8 mouse cellular contexts compared by ENCODE assay signal in the genomic region with DNA sequence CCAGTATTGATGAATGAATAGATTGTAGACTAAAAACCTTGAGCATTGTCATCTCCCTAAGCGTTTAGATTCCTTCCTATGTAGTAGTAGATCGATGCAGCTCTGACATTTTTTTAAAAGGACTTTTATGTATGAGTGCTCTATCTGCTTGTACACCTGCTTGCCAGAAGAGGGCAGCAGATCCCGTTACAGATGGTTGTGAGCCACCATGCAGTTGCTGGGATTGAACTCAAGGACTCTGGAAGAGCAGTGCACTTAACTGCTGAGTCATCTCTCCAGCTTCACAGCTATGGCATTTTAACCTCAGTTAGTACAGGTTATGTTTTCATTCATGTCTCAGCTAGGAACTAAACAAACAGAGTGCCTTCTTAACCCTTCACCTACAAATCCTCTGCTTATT. TPM values are rescaled to one million over a fixed set of nuclear protein-coding genes. Genes with fewer than 3 reads are reported as not detected.
DNase-seq lines count a peak whose midpoint lies in the region; TF ChIP-seq lines count a peak whose summit lies in the region.
"Had no signal": no experiment of that assay in that cellular context is flagged by ENCODE, and none has a peak within 500 bp of the region (broad histone marks: within the 10 kb centered on the region; RNA-seq: fewer than 3 reads in every experiment).

No protein-coding gene starts in this region.

- no peak overlapping the region for H3K27ac ChIP-seq in layer of hippocampus, adult 2 months
- H3K27ac ChIP-seq: macrophage had no signal

- peak; percentile 77 for TF ChIP-seq CTCF in layer of hippocampus, adult 2 months (conservative IDR thresholded peaks at IDR 0.05)

- H3K4me3 ChIP-seq in layer of hippocampus, adult 2 months, result no peak overlapping the region

- DNase-seq in layer of hippocampus, adult 2 months (ENCODE audit: low spot score in 2 of 2), result peak; percentile 7 to 11
- DNase-seq in layer of hippocampus, adult 9-11 months, result no peak
- peak; percentile 47 for DNase-seq in CD4-positive helper T cell, adult 2 months (ENCODE audit: low read depth, low spot score)
- peak; percentile 83 for DNase-seq in ES-CJ7 (ENCODE audit: low read depth, low spot score)
- peak; percentile 5 for DNase-seq in cerebellum, adult 8-10 months
- peak; percentile 18 to 35 for DNase-seq in kidney, postnatal 4 days
- peak; percentile 14 for DNase-seq in thymus, postnatal 14 days

RNA-seq across cellular contexts. Expression of a gene that starts 15.5 kb away (rescaled TPM):
- total RNA-seq in layer of hippocampus, adult 2 months (2021), result 10 to 100 TPM; 95.5 to 96.5 TPM

RNA-seq across cellular contexts. Expression of a gene that starts 36.7 kb away (rescaled TPM):
- total RNA-seq in layer of hippocampus, adult 2 months (2021), result under 1 TPM; 0.51 to 0.74 TPM
